Mouse (Mus musculus): ENCODE measurements around the gene Eea1.

- TF ChIP-seq CTCF (IDR thresholded peaks at IDR 0.05; ENCODE audit: control insufficient read depth, insufficient read depth, low read length) (no peak), POLR2A (IDR thresholded peaks at IDR 0.05; ENCODE audit: borderline replicate concordance, control insufficient read depth, low read depth, low read length) (no peak)
Measured at GRCm38 (mm10) chr10:96017418-96017817, 77.0 kb downstream of the Eea1 start.

Measured in bone marrow, adult 2 months (tissue).